Comparison of ENCODE assay signal across 9 mouse cellular contexts in the genomic region with DNA sequence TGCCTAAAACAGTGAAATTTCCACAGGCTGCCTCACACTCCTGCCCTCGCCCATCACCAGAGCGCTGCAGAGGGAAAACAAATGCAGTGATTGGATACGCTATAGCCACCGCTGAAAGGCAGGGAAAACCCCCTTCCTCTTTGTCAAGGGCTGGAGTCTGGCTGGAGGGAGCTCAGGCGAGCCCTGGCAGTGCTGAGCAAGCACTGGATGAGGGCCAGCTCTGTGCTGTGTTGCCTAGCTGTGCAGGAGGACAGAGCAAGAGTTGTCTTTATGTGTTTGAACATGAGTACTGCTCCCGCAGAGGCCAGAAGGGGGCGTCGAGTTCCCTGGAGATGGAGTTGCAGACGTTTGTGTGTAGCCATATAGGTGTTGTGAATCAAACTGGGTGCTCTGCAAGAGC. TPM values are rescaled to one million over a fixed set of nuclear protein-coding genes. Genes with fewer than 3 reads are reported as not detected.
DNase-seq lines count a peak whose midpoint lies in the region; ATAC-seq and TF ChIP-seq lines count a peak whose summit lies in the region.
"Had no signal": no experiment of that assay in that cellular context is flagged by ENCODE, and none has a peak within 500 bp of the region (broad histone marks: within the 10 kb centered on the region; RNA-seq: fewer than 3 reads in every experiment).

No protein-coding gene starts in this region.

- H3K36me3 ChIP-seq in kidney, adult 2 months (ENCODE audit: control insufficient read depth, insufficient read depth, low read length): no peaks in the 10 kb centered on the region
- H3K36me3 ChIP-seq in kidney, embryonic 14.5 days (ENCODE audit: control insufficient read depth, insufficient read depth, low read length): no peaks in the 10 kb centered on the region
- no peaks in the 10 kb centered on the region for H3K36me3 ChIP-seq in hindbrain, embryonic 13.5 days
- no peaks in the 10 kb centered on the region for H3K36me3 ChIP-seq in stomach, postnatal 0 days (ENCODE audit: control insufficient read depth, insufficient read depth, low read length)

- H3K4me1 ChIP-seq in kidney, adult 2 months (ENCODE audit: control insufficient read depth, insufficient read depth, low read length): no peaks in the 10 kb centered on the region
- 0 out of 2 replicates have a peak, but pooled peaks cover 3% of the 10 kb centered on the region for H3K4me1 ChIP-seq in kidney, embryonic 14.5 days (ENCODE audit: control insufficient read depth, insufficient read depth, low read length)
- peaks cover 54% of the 10 kb centered on the region for H3K4me1 ChIP-seq in hindbrain, embryonic 13.5 days (replicated peaks)
- H3K4me1 ChIP-seq in stomach, postnatal 0 days (replicated peaks; ENCODE audit: control insufficient read depth, insufficient read depth): no peaks in the 10 kb centered on the region

- TF ChIP-seq CTCF in kidney, adult 2 months (conservative IDR thresholded peaks at IDR 0.05; ENCODE audit: insufficient read depth, insufficient read length, low read depth, low read length): no peak
- TF ChIP-seq CTCF in stomach, postnatal 0 days (IDR thresholded peaks at IDR 0.05; ENCODE audit: low read depth): peak; percentile 29

- no peak overlapping the region for H3K9ac ChIP-seq in kidney, embryonic 14.5 days (ENCODE audit: low read depth, low read length)
- no peak overlapping the region for H3K9ac ChIP-seq in hindbrain, embryonic 13.5 days
- H3K9ac ChIP-seq in stomach, postnatal 0 days (ENCODE audit: low read length): no peak overlapping the region

- 34% methylated on average over 9 of the region's 9 CpGs for WGBS in kidney, adult 2 months
- 44% methylated on average over 9 of the region's 9 CpGs for WGBS in kidney, embryonic 14.5 days
- WGBS in hindbrain, embryonic 13.5 days: 23% methylated on average over 9 of the region's 9 CpGs
- WGBS in stomach, postnatal 0 days: 27% methylated on average over 9 of the region's 9 CpGs

- peak; percentile 40 for DNase-seq in kidney, adult 2 months
- DNase-seq in NIH3T3 (ENCODE audit: low read depth): peak; percentile 83
- peak; percentile 78 for DNase-seq in cerebellum, adult 9-10 months
- DNase-seq in lung, postnatal 10 days: peak; percentile 77
- DNase-seq in stomach, postnatal 0 days (ENCODE audit: low spot score): peak; percentile 46

- no peak for TF ChIP-seq POLR2A in kidney, adult 2 months (IDR thresholded peaks at IDR 0.05; ENCODE audit: low read depth, low read length)

- no peak overlapping the region for H3K4me2 ChIP-seq in kidney, embryonic 14.5 days (replicated peaks; ENCODE audit: low read depth, low read length)
- no peak overlapping the region for H3K4me2 ChIP-seq in hindbrain, embryonic 13.5 days
- H3K4me2 ChIP-seq in stomach, postnatal 0 days (replicated peaks; ENCODE audit: low read depth): no peak overlapping the region

- ATAC-seq in kidney, embryonic 14.5 days (ENCODE audit: low FRiP score, low TSS enrichment): no peak
- peak; percentile 41; the same call in 1 of the 2 replicates for ATAC-seq in hindbrain, embryonic 13.5 days (ENCODE audit: low FRiP score)
- no peak; the same call in 1 of the 2 replicates for ATAC-seq in stomach, postnatal 0 days (ENCODE audit: low FRiP score, low TSS enrichment)
- ATAC-seq in activated CD4-positive, CD25-positive, alpha-beta regulatory T cell, adult 4 months: no peak

- H3K27me3 ChIP-seq in kidney, adult 2 months (replicated peaks; ENCODE audit: control insufficient read depth, insufficient read depth, low read length): no peaks in the 10 kb centered on the region
- no peaks in the 10 kb centered on the region for H3K27me3 ChIP-seq in kidney, embryonic 14.5 days (ENCODE audit: control insufficient read depth, insufficient read depth, low read length)
- no peaks in the 10 kb centered on the region for H3K27me3 ChIP-seq in hindbrain, embryonic 13.5 days
- no peaks in the 10 kb centered on the region for H3K27me3 ChIP-seq in stomach, postnatal 0 days (ENCODE audit: control insufficient read depth, insufficient read depth, low read length)

- peaks cover 8% of the 10 kb centered on the region; the same call in 1 of the 2 replicates for H3K9me3 ChIP-seq in kidney, embryonic 14.5 days (ENCODE audit: control insufficient read depth, low read length)
- H3K9me3 ChIP-seq in hindbrain, embryonic 13.5 days: no peaks in the 10 kb centered on the region
- no peaks in the 10 kb centered on the region for H3K9me3 ChIP-seq in stomach, postnatal 0 days (ENCODE audit: control insufficient read depth, low read length)

- TF ChIP-seq EP300 in stomach, postnatal 0 days (optimal IDR thresholded peaks at IDR 0.05): no peak

- H3K27ac ChIP-seq in kidney, adult 2 months (ENCODE audit: insufficient read depth, low read depth, low read length): no peak overlapping the region
- no peak overlapping the region for H3K27ac ChIP-seq in kidney, embryonic 14.5 days (ENCODE audit: low read depth, low read length)
- peak overlapping the region; percentile 70 for H3K27ac ChIP-seq in hindbrain, embryonic 13.5 days
- no peak overlapping the region for H3K27ac ChIP-seq in stomach, postnatal 0 days (replicated peaks)

- H3K4me3 ChIP-seq in kidney, adult 2 months (ENCODE audit: insufficient read depth, low read depth, low read length): no peak overlapping the region
- no peak overlapping the region for H3K4me3 ChIP-seq in kidney, embryonic 14.5 days (ENCODE audit: low read length)
- no peak overlapping the region for H3K4me3 ChIP-seq in hindbrain, embryonic 13.5 days
- no peak overlapping the region for H3K4me3 ChIP-seq in stomach, postnatal 0 days (ENCODE audit: low read depth, low read length)

RNA-seq across cellular contexts. Expression of a gene that starts 9.7 kb away (rescaled TPM):
- polyA plus RNA-seq in kidney, adult 2 months (2012; rRNA removed): 0.17 and 0.52 TPM in 2 replicates
- polyA plus RNA-seq in kidney, embryonic 14.5 days (2014; fragmentation: Nextera tagmentation; extraction: Ambion mirVana): not detected in 2 replicates
- polyA plus RNA-seq in hindbrain, embryonic 13.5 days (2015; fragmentation: Nextera tagmentation; extraction: Ambion mirVana): not detected in 2 replicates
- polyA plus RNA-seq in stomach, postnatal 0 days (2015; fragmentation: Nextera tagmentation; extraction: Ambion mirVana): not detected in 2 replicates
- not detected for polyA plus RNA-seq in activated CD4-positive, CD25-positive, alpha-beta regulatory T cell, adult 4 months (2017; shearing (Covaris generic))
- polyA plus RNA-seq: heart, embryonic 16.5 days had no signal

RNA-seq across cellular contexts. Expression of a gene that starts 26.2 kb away (rescaled TPM):
- polyA plus RNA-seq in kidney, adult 2 months (2012; rRNA removed): 38.8 and 48.0 TPM in 2 replicates
- polyA plus RNA-seq in kidney, embryonic 14.5 days (2014; fragmentation: Nextera tagmentation; extraction: Ambion mirVana): 115 and 122 TPM in 2 replicates
- 273 TPM in 2 replicates for polyA plus RNA-seq in hindbrain, embryonic 13.5 days (2015; fragmentation: Nextera tagmentation; extraction: Ambion mirVana)
- polyA plus RNA-seq in stomach, postnatal 0 days (2015; fragmentation: Nextera tagmentation; extraction: Ambion mirVana): 22.2 and 22.8 TPM in 2 replicates
- 1 to 10 TPM; 6.5 to 8.6 TPM for polyA plus RNA-seq in activated CD4-positive, CD25-positive, alpha-beta regulatory T cell, adult 4 months (2017; shearing (Covaris generic))

RNA-seq across cellular contexts. Expression of a gene that starts 51.7 kb away (rescaled TPM):
- 1.7 and 2.1 TPM in 2 replicates for polyA plus RNA-seq in kidney, adult 2 months (2012; rRNA removed)
- 1.6 and 1.8 TPM in 2 replicates for polyA plus RNA-seq in kidney, embryonic 14.5 days (2014; fragmentation: Nextera tagmentation; extraction: Ambion mirVana)
- 1.2 and 1.8 TPM in 2 replicates for polyA plus RNA-seq in hindbrain, embryonic 13.5 days (2015; fragmentation: Nextera tagmentation; extraction: Ambion mirVana)
- polyA plus RNA-seq in stomach, postnatal 0 days (2015; fragmentation: Nextera tagmentation; extraction: Ambion mirVana): 15.9 and 19.2 TPM in 2 replicates
- polyA plus RNA-seq in activated CD4-positive, CD25-positive, alpha-beta regulatory T cell, adult 4 months (2017; shearing (Covaris generic)): 1 to 10 TPM; 1.4 to 2.4 TPM
